Mouse (Mus musculus) neural tube, embryonic 11.5 days (tissue): Measurements from ENCODE around the gene Gm21962. TPM values are rescaled to one million over a fixed set of nuclear protein-coding genes. Genes with fewer than 3 reads are reported as not detected.
"Not testable (repeated sequence)": the region's sequence is repeated elsewhere in the genome, so short reads cannot be mapped to it uniquely, and the experiment has no call there.

Source experiments
- ATAC-seq: fragments of 200-750 bp; cut with Nextera tagmentation; 2 replicates; pipeline ENCODE4 v1.8.0; 2017; ENCODE audit warnings: moderate number of reproducible peaks, mild to moderate bottlenecking, moderate TSS enrichment, moderate library complexity; ENCODE audit not compliant: insufficient read depth, low FRiP score, low TSS enrichment
- DNase-seq: peaks from one replicate; pipeline ENCODE4 v3.0.0-alpha.2; 2015; ENCODE audit warnings: low spot score
- H3K27ac ChIP-seq: fragments of 300-500 bp; sonication (generic); 2 replicates; pipeline ENCODE4 v1.5.1; 2014; ENCODE audit warnings: low read depth, mild to moderate bottlenecking, low read length
- H3K27me3 ChIP-seq: fragments of 300-500 bp; sonication (generic); 2 replicates; pipeline ENCODE4 v1.6.1; 2014; ENCODE audit warnings: mild to moderate bottlenecking, low read length, mixed read lengths; ENCODE audit not compliant: control insufficient read depth, insufficient read depth
- H3K36me3 ChIP-seq: fragments of 300-500 bp; sonication (generic); 2 replicates; pipeline ENCODE4 v1.6.1; 2014; ENCODE audit warnings: mild to moderate bottlenecking, low read length, moderate library complexity, mixed read lengths; ENCODE audit not compliant: control insufficient read depth, insufficient read depth
- H3K4me1 ChIP-seq: fragments of 300-500 bp; sonication (generic); 2 replicates; pipeline ENCODE4 v1.6.1; 2014; ENCODE audit warnings: low read length, mixed read lengths; ENCODE audit not compliant: control insufficient read depth, insufficient read depth
- H3K4me2 ChIP-seq: fragments of 300-500 bp; sonication (generic); 2 replicates; pipeline ENCODE4 v1.6.1; 2014; ENCODE audit warnings: low read depth, mild to moderate bottlenecking, moderate library complexity
- H3K4me3 ChIP-seq: fragments of 300-500 bp; sonication (generic); 2 replicates; pipeline ENCODE4 v1.5.1; 2014; ENCODE audit warnings: low read depth, low read length
- H3K9ac ChIP-seq: fragments of 300-500 bp; sonication (generic); 2 replicates; pipeline ENCODE4 v1.6.1; 2014; ENCODE audit warnings: mild to moderate bottlenecking, low read length
- H3K9me3 ChIP-seq: fragments of 300-500 bp; sonication (generic); 2 replicates; pipeline ENCODE4 v1.6.1; 2016; ENCODE audit warnings: low read length; ENCODE audit not compliant: control insufficient read depth
- WGBS: fragments of 180-500 bp; shearing (Covaris S2); extraction: QIAGEN DNeasy Blood & Tissue Kit; methylation state at CpG from one replicate; pipeline ENCODE4 v1.1.7; 2014; 5-methylcytosine and 5-hydroxymethylcytosine counted together
- polyA plus RNA-seq: library from polyadenylated mRNA; unstranded; fragments of >200 nt; fragmentation: Nextera tagmentation; extraction: Ambion mirVana; gene quantifications from 2 replicates; pipeline ENCODE4 v1.2.1, GENCODE M21; 2014

The Gm21962 gene
- polyA plus RNA-seq: not detected in 2 replicates

GRCm38 (mm10) chr3:137671224-137671623, at the start of gene Gm21962:
Gene Gm21962 (plus strand): TSS chr3:137671524.
- H3K9ac ChIP-seq, H3K36me3 ChIP-seq, H3K9me3 ChIP-seq, H3K27ac ChIP-seq, H3K4me3 ChIP-seq, H3K4me1 ChIP-seq, H3K27me3 ChIP-seq, ATAC-seq, DNase-seq, H3K4me2 ChIP-seq: not testable (repeated sequence)
- no CpG with 5 or more reads among the region's 3 CpGs for WGBS

- 53% methylated on average over 6 of the region's 6 CpGs for WGBS
- no peak for DNase-seq
These were observed 49.2 kb upstream of the Gm21962 start for GRCm38 (mm10) chr3:137622091-137622490.

GRCm38 (mm10) chr3:137622895-137623580, 48.3 kb upstream of the Gm21962 start:
- Histone ChIP-seq H3K36me3 (no peaks in the 10 kb centered on the region), H3K4me2 (peak overlapping the region; percentile 88), H3K4me1 (no peaks in the 10 kb centered on the region), H3K9me3 (no peaks in the 10 kb centered on the region), H3K27me3 (0 out of 2 replicates have a peak, but pooled peaks cover 2% of the 10 kb centered on the region), H3K9ac (peak overlapping the region; percentile 57; the same call in 1 of the 2 replicates), H3K4me3 (peak overlapping the region; percentile 45), H3K27ac (no peak overlapping the region)
- DNase-seq (no peak), ATAC-seq (peak; percentile 4; the same call in 1 of the 2 replicates)
- WGBS: 32% methylated on average over 14 of the region's 14 CpGs

More at GRCm38 (mm10) chr3:137622091-137622490, 49.2 kb upstream of the Gm21962 start:
- Histone ChIP-seq H3K36me3 (no peaks in the 10 kb centered on the region), H3K9ac (no peak overlapping the region), H3K4me3 (no peak overlapping the region), H3K27ac (no peak overlapping the region), H3K27me3 (0 out of 2 replicates have a peak, but pooled peaks cover 2% of the 10 kb centered on the region), H3K4me2 (no peak overlapping the region), H3K4me1 (no peaks in the 10 kb centered on the region), H3K9me3 (no peaks in the 10 kb centered on the region)
- ATAC-seq: no peak

GRCm38 (mm10) chr3:137623581-137624362, 47.6 kb upstream of the Gm21962 start:
- WGBS: under 1% methylated on average over 47 of the region's 47 CpGs
- DNase-seq: peak; percentile 73
- Histone ChIP-seq H3K27ac (no peak overlapping the region), H3K9ac (peak overlapping the region; percentile 57), H3K27me3 (0 out of 2 replicates have a peak, but pooled peaks cover 2% of the 10 kb centered on the region), H3K36me3 (no peaks in the 10 kb centered on the region), H3K4me1 (no peaks in the 10 kb centered on the region), H3K4me2 (peak overlapping the region; percentile 88), H3K9me3 (no peaks in the 10 kb centered on the region), H3K4me3 (peak overlapping the region; percentile 45)
- ATAC-seq: peak; percentile 96

GRCm38 (mm10) chr3:137625054-137625453, 46.3 kb upstream of the Gm21962 start:
- H3K4me3 ChIP-seq: no peak overlapping the region
- no peaks in the 10 kb centered on the region for H3K4me1 ChIP-seq
- DNase-seq: no peak
- H3K27ac ChIP-seq: no peak overlapping the region
- no peaks in the 10 kb centered on the region for H3K36me3 ChIP-seq
- no peak for ATAC-seq
- H3K9me3 ChIP-seq: no peaks in the 10 kb centered on the region
- WGBS: 81% methylated on average over 5 of the region's 5 CpGs
- H3K9ac ChIP-seq: no peak overlapping the region
- no peak overlapping the region for H3K4me2 ChIP-seq
- 0 out of 2 replicates have a peak, but pooled peaks cover 2% of the 10 kb centered on the region for H3K27me3 ChIP-seq

- no peaks in the 10 kb centered on the region for H3K9me3 ChIP-seq
- no peak for DNase-seq
- WGBS: 79% methylated on average over 10 of the region's 10 CpGs
- no peaks in the 10 kb centered on the region for H3K36me3 ChIP-seq
- no peaks in the 10 kb centered on the region for H3K27me3 ChIP-seq
- no peak overlapping the region for H3K4me3 ChIP-seq
- no peak overlapping the region for H3K9ac ChIP-seq
- no peak overlapping the region for H3K27ac ChIP-seq
- ATAC-seq: no peak
- no peak overlapping the region for H3K4me2 ChIP-seq
- H3K4me1 ChIP-seq: no peaks in the 10 kb centered on the region
These were observed 37.6 kb upstream of the Gm21962 start for GRCm38 (mm10) chr3:137633726-137634125.

GRCm38 (mm10) chr3:137636571-137636970, 34.8 kb upstream of the Gm21962 start:
- H3K36me3 ChIP-seq: no peaks in the 10 kb centered on the region
- no peaks in the 10 kb centered on the region for H3K27me3 ChIP-seq
- H3K27ac ChIP-seq: no peak overlapping the region
- no peaks in the 10 kb centered on the region for H3K4me1 ChIP-seq
- ATAC-seq (no peak), DNase-seq (no peak)
- H3K4me2 ChIP-seq: no peak overlapping the region
- H3K4me3 ChIP-seq: no peak overlapping the region
- 86% methylated on average over 4 of the region's 4 CpGs for WGBS
- no peaks in the 10 kb centered on the region for H3K9me3 ChIP-seq
- no peak overlapping the region for H3K9ac ChIP-seq

GRCm38 (mm10) chr3:137641238-137641637, 30.1 kb upstream of the Gm21962 start:
- DNase-seq: no peak
- Histone ChIP-seq H3K9me3 (no peaks in the 10 kb centered on the region), H3K27ac (no peak overlapping the region)

More at GRCm38 (mm10) chr3:137641238-137641637, 30.1 kb upstream of the Gm21962 start:
- H3K4me1 ChIP-seq: no peaks in the 10 kb centered on the region
- H3K36me3 ChIP-seq: no peaks in the 10 kb centered on the region
- no peak overlapping the region for H3K4me3 ChIP-seq
- H3K9ac ChIP-seq: no peak overlapping the region
- no peak overlapping the region for H3K4me2 ChIP-seq
- H3K27me3 ChIP-seq: no peaks in the 10 kb centered on the region
- no peak for ATAC-seq
- 93% methylated on average over 5 of the region's 5 CpGs for WGBS
